Mouse (Mus musculus): Measurements from ENCODE around the gene Ankrd13d.
"Not testable (repeated sequence)": the region's sequence is repeated elsewhere in the genome, so short reads cannot be mapped to it uniquely, and the experiment has no call there.

Ankrd13d gene

DNA sequence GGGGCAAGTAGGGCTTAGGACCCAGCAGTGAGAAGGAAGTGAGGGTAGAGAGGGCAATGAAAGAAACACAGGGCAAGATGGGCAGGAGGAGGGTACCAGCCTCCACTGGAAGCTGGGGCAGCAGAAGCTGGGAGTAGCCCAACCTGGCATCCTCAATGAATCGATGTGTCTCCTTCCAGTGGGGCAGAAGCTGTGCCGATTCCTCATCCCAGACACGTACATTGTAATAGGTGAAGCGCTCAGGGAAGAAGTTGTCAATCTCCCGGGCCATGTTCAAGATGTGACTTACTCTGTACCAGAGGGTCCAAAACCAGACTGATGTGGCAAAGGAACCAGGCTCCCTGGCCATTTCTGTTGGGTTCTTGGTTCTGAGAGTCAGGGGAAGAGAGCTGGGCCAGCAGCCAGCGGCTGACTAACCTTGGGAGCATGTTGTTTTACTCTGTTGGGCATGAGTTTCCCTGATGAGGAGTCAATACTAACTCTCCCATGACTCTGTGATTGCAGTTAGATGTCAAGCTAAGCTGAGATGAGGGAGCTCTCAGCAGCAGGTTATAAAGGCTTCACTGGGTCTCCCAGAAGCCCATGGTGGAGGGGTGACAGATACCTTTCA lies 18.7 kb downstream of the Ankrd13d start:
- DNase-seq (ENCODE audit: low read depth) = no peak

GRCm38 (mm10) chr19:4263702-4264101 lies 19.2 kb downstream of the Ankrd13d start:
- DNase-seq (ENCODE audit: low read depth) = no peak

DNA sequence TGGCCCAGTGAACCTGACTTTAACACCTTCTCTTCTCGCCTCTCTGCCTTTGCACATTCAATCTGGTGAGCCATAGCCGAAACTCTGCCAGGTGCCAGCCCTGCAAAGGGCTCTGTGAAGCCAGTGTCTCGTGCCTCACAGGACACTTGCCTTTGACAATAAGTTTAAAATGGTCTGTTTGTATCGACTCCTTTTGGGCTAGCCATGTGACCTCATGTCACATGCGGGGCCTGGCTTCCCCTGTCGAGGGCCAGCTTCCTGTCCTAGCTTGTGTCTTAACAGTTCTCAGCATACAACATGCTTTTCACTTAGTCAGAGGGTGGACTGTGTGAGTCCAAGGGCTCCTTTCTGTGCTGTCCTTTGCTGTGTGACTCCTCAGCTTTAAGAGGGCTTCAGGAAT lies 20.2 kb downstream of the Ankrd13d start:
- no peak for DNase-seq (ENCODE audit: low read depth)

DNA sequence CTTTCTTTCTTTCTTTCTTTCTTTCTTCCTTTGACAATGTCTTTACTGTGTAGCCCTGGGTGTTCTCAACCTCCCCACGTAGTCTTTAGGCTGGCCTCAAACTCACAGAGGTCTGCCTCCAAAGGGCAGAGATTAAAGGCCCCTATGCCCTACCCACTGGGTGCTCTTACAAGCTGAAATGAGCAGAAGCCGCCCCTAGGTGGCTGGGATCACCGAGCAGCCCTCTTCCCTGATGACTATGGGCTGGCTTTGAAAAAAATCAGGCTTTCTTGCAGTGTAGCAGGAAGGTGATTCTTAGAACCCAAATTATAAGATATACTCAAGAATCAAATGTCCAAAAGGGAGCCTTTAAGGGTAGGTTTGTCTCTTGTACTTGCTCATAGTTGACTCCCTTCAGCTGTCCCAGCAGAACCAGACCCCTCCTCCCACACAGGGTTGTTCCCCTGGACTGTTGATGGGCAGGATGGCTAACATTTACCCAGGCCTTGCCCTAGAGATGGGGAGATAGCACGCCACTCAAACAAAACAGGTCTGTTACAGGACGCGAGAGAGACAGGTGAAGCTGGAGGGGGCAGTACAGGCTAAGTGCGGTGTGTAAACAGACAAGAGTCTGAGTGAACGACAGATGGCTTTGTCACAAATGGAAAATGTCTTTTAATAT lies 21.8 kb downstream of the Ankrd13d start:
- DNase-seq (ENCODE audit: low read depth) = peak; percentile 68

GRCm38 (mm10) chr19:4257897-4258252 lies 25.1 kb downstream of the Ankrd13d start:
- DNase-seq (ENCODE audit: low read depth) = no peak

DNA sequence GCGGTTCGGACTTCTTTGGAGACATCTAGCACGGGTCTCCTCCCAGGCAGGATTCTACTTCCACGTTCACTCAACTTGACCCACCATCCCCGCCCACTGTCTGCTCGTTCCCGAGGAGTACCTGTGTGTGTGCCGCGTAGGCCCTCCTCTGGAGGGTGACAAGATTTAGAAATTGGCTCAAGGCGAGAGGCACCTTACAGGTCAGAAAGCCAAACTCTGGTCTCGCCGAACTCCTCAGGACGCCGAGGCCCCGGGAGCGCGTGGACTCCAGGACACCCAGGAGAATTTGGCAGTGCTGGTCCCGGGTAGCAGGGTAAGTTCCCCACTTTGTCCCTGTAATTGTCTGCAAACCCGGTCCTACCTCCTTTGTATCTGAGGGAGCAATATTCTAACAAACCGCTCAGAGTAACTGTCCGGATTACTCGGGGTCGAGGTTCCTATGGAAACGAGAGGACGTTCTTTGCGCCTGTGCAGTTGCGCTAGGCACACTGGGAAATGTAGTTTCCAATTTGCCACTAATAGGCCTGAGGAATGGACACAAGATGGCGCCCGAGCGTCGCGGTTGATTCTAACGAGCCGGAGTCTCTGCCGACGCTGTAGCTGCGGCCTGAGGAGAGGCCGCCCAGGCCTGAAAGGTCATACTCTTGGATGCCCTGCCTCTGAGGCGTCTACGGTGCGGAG lies 25.6 kb downstream of the Ankrd13d start:
- peak; percentile 98 for DNase-seq (ENCODE audit: low read depth)

- DNase-seq (ENCODE audit: low read depth) = peak; percentile 70
These were observed 27.3 kb downstream of the Ankrd13d start for GRCm38 (mm10) chr19:4255583-4256162.

GRCm38 (mm10) chr19:4254230-4254629 lies 28.7 kb downstream of the Ankrd13d start:
- DNase-seq (ENCODE audit: low read depth) = no peak

- DNase-seq (ENCODE audit: low read depth) = not testable (repeated sequence)
These were observed 34.3 kb downstream of the Ankrd13d start for GRCm38 (mm10) chr19:4248683-4249082.

GRCm38 (mm10) chr19:4247010-4247409 lies 35.9 kb downstream of the Ankrd13d start:
- DNase-seq (ENCODE audit: low read depth) = peak; percentile 72

- no peak for DNase-seq (ENCODE audit: low read depth)
These were observed 38.2 kb downstream of the Ankrd13d start for GRCm38 (mm10) chr19:4244775-4245174.

GRCm38 (mm10) chr19:4242416-4242815 lies 40.5 kb downstream of the Ankrd13d start:
- DNase-seq (ENCODE audit: low read depth) = peak; percentile 61

DNA sequence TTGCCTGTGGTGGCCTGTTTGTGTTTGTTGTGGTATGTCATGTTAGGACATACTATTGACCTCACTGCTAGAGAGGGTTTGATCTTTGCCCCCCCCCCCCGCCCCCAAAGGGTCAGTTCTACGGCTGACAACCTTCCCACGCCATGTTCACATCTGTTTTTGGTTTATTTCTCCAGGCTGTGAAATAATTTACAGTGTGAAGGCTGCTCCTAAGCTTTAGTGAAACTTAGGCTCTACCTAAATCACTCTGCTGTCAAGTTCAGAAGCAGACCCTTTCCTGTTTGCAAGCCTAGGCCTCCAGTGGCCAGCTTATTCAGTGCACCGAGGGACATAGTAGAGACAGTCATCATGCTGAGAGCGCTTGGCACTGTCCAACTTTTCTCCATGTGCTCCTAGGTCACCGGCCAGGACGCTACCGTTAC lies 42.7 kb downstream of the Ankrd13d start:
- DNase-seq (ENCODE audit: low read depth) = no peak

- no peak for DNase-seq (ENCODE audit: low read depth)
These were observed 48.4 kb downstream of the Ankrd13d start for GRCm38 (mm10) chr19:4234548-4234947.

GRCm38 (mm10) chr19:4232651-4233050 lies 50.3 kb downstream of the Ankrd13d start:
- DNase-seq (ENCODE audit: low read depth) = no peak

- DNase-seq (ENCODE audit: low read depth) = no peak
These were observed 50.8 kb downstream of the Ankrd13d start for GRCm38 (mm10) chr19:4232186-4232572.

DNA sequence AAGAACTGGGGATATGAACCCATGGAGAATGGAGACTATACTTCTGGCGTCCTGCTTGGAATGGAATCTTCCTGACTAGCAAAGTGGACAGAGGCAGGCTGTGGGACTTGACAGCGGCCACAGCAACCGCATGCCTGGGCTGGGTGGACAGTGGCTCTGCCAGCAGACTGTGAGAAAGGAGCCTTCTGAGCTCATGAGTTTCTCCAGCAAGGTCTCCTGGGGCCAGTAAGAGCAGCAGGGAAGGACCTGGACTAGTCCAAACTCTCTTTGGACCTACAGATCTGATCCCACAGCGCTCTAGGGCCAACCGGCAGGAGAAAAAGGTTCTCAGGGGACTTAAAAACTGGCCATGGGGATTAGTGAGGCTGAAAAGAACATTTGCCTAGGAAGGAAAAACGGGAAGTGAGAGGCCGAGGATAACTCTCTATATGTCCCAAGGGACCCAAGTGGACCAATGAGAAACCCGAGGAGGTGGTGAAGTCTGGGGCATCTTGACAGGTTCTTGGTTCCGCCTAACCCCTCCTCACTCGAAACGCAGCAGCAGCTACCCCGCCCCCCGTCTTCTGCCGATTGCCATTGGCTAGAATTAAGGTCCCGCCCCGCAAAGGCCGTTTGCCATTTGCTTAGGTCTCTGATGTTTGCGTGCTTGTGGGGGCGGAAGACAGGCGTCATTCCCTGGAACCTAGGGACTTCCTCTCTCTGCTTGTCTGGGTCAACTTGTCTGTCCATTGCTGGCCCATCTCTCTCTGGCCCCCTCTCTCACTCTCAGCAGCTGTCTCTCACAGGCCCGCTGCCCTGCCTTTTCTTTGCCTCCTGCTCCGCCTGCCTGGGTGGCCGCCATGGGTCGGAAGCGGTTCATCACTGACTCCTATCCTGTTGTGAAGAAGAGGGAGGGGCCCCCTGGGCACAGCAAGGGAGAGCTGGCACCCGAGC lies 51.4 kb downstream of the Ankrd13d start, which contains the start of gene Pold4:
Gene Pold4, plus strand, starts transcription at position 647 of the 933 bp plus-strand sequence.
- DNase-seq (ENCODE audit: low read depth) = peak; percentile 97

GRCm38 (mm10) chr19:4230415-4230814 lies 52.5 kb downstream of the Ankrd13d start:
- peak; percentile 66 for DNase-seq (ENCODE audit: low read depth)

GRCm38 (mm10) chr19:4229451-4230076 lies 53.4 kb downstream of the Ankrd13d start:
- no peak for DNase-seq (ENCODE audit: low read depth)

GRCm38 (mm10) chr19:4228891-4229290 lies 54.0 kb downstream of the Ankrd13d start:
- DNase-seq (ENCODE audit: low read depth) = no peak
